ENCODE assay signal across 29 mouse cellular contexts in genomic region chr2:49580585-49580984, GRCm38 (mm10). TPM values are rescaled to one million over a fixed set of nuclear protein-coding genes. Genes with fewer than 3 reads are reported as not detected.
DNase-seq lines count a peak whose midpoint lies in the region; ATAC-seq lines count a peak whose summit lies in the region.
"Had no signal": no experiment of that assay in that cellular context is flagged by ENCODE, and none has a peak within 500 bp of the region (broad histone marks: within the 10 kb centered on the region; RNA-seq: fewer than 3 reads in every experiment).

No protein-coding gene starts in this region.

- H3K27me3 ChIP-seq in intestine, embryonic 16.5 days (replicated peaks; ENCODE audit: control insufficient read depth, insufficient read depth, low read length) = no peaks in the 10 kb centered on the region
- no peaks in the 10 kb centered on the region for H3K27me3 ChIP-seq in forebrain, embryonic 16.5 days (replicated peaks; ENCODE audit: control insufficient read depth, insufficient read depth, low read length)
- H3K27me3 ChIP-seq: forebrain, embryonic 13.5 days; heart, embryonic 15.5 days; hindbrain, embryonic 12.5 days; liver, embryonic 13.5 days; midbrain, embryonic 13.5 days had no signal

- no peaks in the 10 kb centered on the region for H3K4me1 ChIP-seq in intestine, embryonic 16.5 days (ENCODE audit: control insufficient read depth, insufficient read depth, low read length)
- H3K4me1 ChIP-seq in forebrain, embryonic 16.5 days (replicated peaks; ENCODE audit: control insufficient read depth, insufficient read depth, low read length) = no peaks in the 10 kb centered on the region
- H3K4me1 ChIP-seq: forebrain, embryonic 13.5 days; heart, embryonic 15.5 days; hindbrain, embryonic 12.5 days; liver, embryonic 13.5 days; midbrain, embryonic 13.5 days had no signal

- no peaks in the 10 kb centered on the region for H3K36me3 ChIP-seq in intestine, embryonic 16.5 days (ENCODE audit: control insufficient read depth, insufficient read depth, low read length)
- H3K36me3 ChIP-seq in forebrain, embryonic 16.5 days (ENCODE audit: control insufficient read depth, insufficient read depth) = no peaks in the 10 kb centered on the region
- H3K36me3 ChIP-seq: heart, embryonic 15.5 days; hindbrain, embryonic 12.5 days; liver, embryonic 13.5 days; midbrain, embryonic 13.5 days had no signal

- intact Hi-C loops in gastrocnemius, postnatal 14 days (cut with DNase I; ENCODE audit: low total_unique reads) = no loop called here
- intact Hi-C loops in left cerebral cortex, postnatal 4 days (cut with DNase I) = no loop called here
- intact Hi-C loops in left cerebral cortex, postnatal 36 days (cut with DNase I) = no loop called here

- no peak overlapping the region for H3K4me3 ChIP-seq in intestine, embryonic 16.5 days (ENCODE audit: low read length)
- no peak overlapping the region for H3K4me3 ChIP-seq in forebrain, embryonic 16.5 days (replicated peaks; ENCODE audit: low read length)
- H3K4me3 ChIP-seq: forebrain, embryonic 13.5 days; heart, adult 2 months; heart, embryonic 15.5 days; hindbrain, embryonic 12.5 days; layer of hippocampus, adult 2 months; left cerebral cortex, adult 2 months; liver, embryonic 13.5 days; midbrain, embryonic 13.5 days had no signal

- no peak overlapping the region for H3K9ac ChIP-seq in intestine, embryonic 16.5 days (ENCODE audit: low read depth, low read length)
- no peak overlapping the region for H3K9ac ChIP-seq in forebrain, embryonic 16.5 days (replicated peaks; ENCODE audit: low read depth, low read length)
- H3K9ac ChIP-seq: forebrain, embryonic 13.5 days; heart, embryonic 15.5 days; hindbrain, embryonic 12.5 days; liver, embryonic 13.5 days; midbrain, embryonic 13.5 days had no signal

- 79% methylated on average over 3 of the region's 3 CpGs for WGBS in intestine, embryonic 16.5 days
- WGBS in forebrain, embryonic 16.5 days = 85% methylated on average over 3 of the region's 3 CpGs

- H3K27ac ChIP-seq in intestine, embryonic 16.5 days (ENCODE audit: low read length) = no peak overlapping the region
- no peak overlapping the region for H3K27ac ChIP-seq in forebrain, embryonic 16.5 days (ENCODE audit: low read length)
- H3K27ac ChIP-seq: forebrain, embryonic 13.5 days; heart, adult 2 months; heart, embryonic 15.5 days; hindbrain, embryonic 12.5 days; layer of hippocampus, adult 2 months; left cerebral cortex, adult 2 months; liver, embryonic 13.5 days; macrophage; midbrain, embryonic 13.5 days; stomach, postnatal 0 days had no signal

- H3K4me2 ChIP-seq in intestine, embryonic 16.5 days (ENCODE audit: low read depth, low read length) = no peak overlapping the region
- H3K4me2 ChIP-seq in forebrain, embryonic 16.5 days (ENCODE audit: low read length) = no peak overlapping the region
- H3K4me2 ChIP-seq: forebrain, embryonic 13.5 days; heart, embryonic 15.5 days; hindbrain, embryonic 12.5 days; liver, embryonic 13.5 days; midbrain, embryonic 13.5 days had no signal

- ATAC-seq in intestine, embryonic 16.5 days = no peak
- no peak for ATAC-seq in forebrain, embryonic 16.5 days
- ATAC-seq: CD4-positive, CD25-positive, alpha-beta regulatory T cell, adult 4 months; forebrain, embryonic 13.5 days; lung, postnatal 0 days; midbrain, embryonic 13.5 days had no signal

- no peaks in the 10 kb centered on the region for H3K9me3 ChIP-seq in intestine, embryonic 16.5 days (ENCODE audit: control insufficient read depth, low read length)
- no peaks in the 10 kb centered on the region for H3K9me3 ChIP-seq in forebrain, embryonic 16.5 days (ENCODE audit: control insufficient read depth, low read length)
- H3K9me3 ChIP-seq: forebrain, embryonic 13.5 days; heart, embryonic 15.5 days; hindbrain, embryonic 12.5 days; liver, embryonic 13.5 days; midbrain, embryonic 13.5 days had no signal

- peak; percentile 31 for DNase-seq in gastrocnemius, postnatal 14 days
- DNase-seq in gastrocnemius, adult 8-10 months (ENCODE audit: low spot score in 2 of 2) = no peak
- peak; percentile 77 for DNase-seq in left cerebral cortex, postnatal 4 days
- DNase-seq in left cerebral cortex, postnatal 36 days (ENCODE audit: low spot score in 2 of 2) = no peak
- peak; percentile 49 for DNase-seq in brain, adult 2 months (ENCODE audit: low read depth, low spot score)
- DNase-seq: adrenal gland, adult 2 months; adrenal gland, postnatal 36 days; cerebellum, adult 8-10 months; cerebellum, postnatal 36 days; gastrocnemius, postnatal 25 days; heart, adult 2 months; heart, postnatal 36 days; kidney, adult 11 months; kidney, postnatal 36 days; liver, embryonic 13.5 days; lung, adult 18-20 months; thymus, postnatal 4 days had no signal

RNA-seq across cellular contexts. Expression of gene Kif5c, which starts 38.5 kb away (rescaled TPM):
- total RNA-seq in gastrocnemius, postnatal 14 days (2021) = under 1 TPM; 0.27 to 0.40 TPM
- total RNA-seq in gastrocnemius, adult 8-10 months (2022) = 1 to 10 TPM in 1 of 4 experiments, under 1 TPM in 3; 0.24 to 2.2 (median 0.90) TPM
- total RNA-seq in left cerebral cortex, postnatal 4 days (2021) = 100 to 1,000 TPM; 441 to 484 TPM
- 100 to 1,000 TPM; 591 to 630 TPM for total RNA-seq in left cerebral cortex, postnatal 36 days (2021)
- 4.4 and 4.8 TPM in 2 replicates for polyA plus RNA-seq in intestine, embryonic 16.5 days (2015; fragmentation: Nextera tagmentation; extraction: Ambion mirVana)
- polyA plus RNA-seq in forebrain, embryonic 16.5 days (2015; fragmentation: Nextera tagmentation; extraction: Ambion mirVana) = 173 and 180 TPM in 2 replicates

Comparison
In these comparisons a context has a peak if more than half of its experiments do, and no peak if none do; other contexts are left out.
1. DNase-seq: peak in gastrocnemius, postnatal 14 days (single experiment), left cerebral cortex, postnatal 4 days (single experiment) and brain, adult 2 months (single experiment); none in gastrocnemius, adult 8-10 months (0 of 2) and left cerebral cortex, postnatal 36 days (0 of 2).
2. RNA of gene Kif5c, which starts 38.5 kb away (total RNA-seq): 591 to 630 TPM in left cerebral cortex, postnatal 36 days and 441 to 484 TPM in left cerebral cortex, postnatal 4 days; 0.24 to 2.2 TPM in gastrocnemius, adult 8-10 months and 0.27 to 0.40 TPM in gastrocnemius, postnatal 14 days; every median in the first group is over 100 times any median in the second.